Mouse (Mus musculus) heart, adult 2 months (tissue): ENCODE data around the gene Sorbs1.

ENCODE experiments used
- CTCF ChIP-seq: fragments of 200-600 bp; IDR thresholded peaks from 2 replicates; pipeline ENCODE4 v1.8.1; 2022; ENCODE audit warnings: antibody characterized with exemption, mild to moderate bottlenecking, moderate library complexity
- EP300 ChIP-seq: fragments of 200-500 bp; IDR thresholded peaks from 2 replicates; pipeline ENCODE4 v1.6.1; 2011; ENCODE audit warnings: low read depth, low read length, control low read depth; ENCODE audit not compliant: insufficient read depth
- POLR2A ChIP-seq: fragments of 200-500 bp; IDR thresholded peaks from 2 replicates; pipeline ENCODE4 v1.6.1; 2011; ENCODE audit warnings: mild to moderate bottlenecking, low read depth, low read length, control low read depth; ENCODE audit not compliant: insufficient read depth

GRCm38 (mm10) chr19:40392795-40393392 lies 120.7 kb downstream of the Sorbs1 start:
- TF ChIP-seq CTCF (no peak), POLR2A (no peak), EP300 (no peak)
